Mouse (Mus musculus) bone marrow, adult 2 months (tissue): ENCODE measurements around the gene Smok2a. TPM values are rescaled to one million over a fixed set of nuclear protein-coding genes. Genes with fewer than 3 reads are reported as not detected.
"Not testable (repeated sequence)": the region's sequence is repeated elsewhere in the genome, so short reads cannot be mapped to it uniquely, and the experiment has no call there.

Experiments used
- H3K27ac ChIP-seq: fragments of 200-500 bp; 2 replicates; pipeline ENCODE4 v1.5.1; 2012; ENCODE audit warnings: low read depth, mild to moderate bottlenecking, control low read depth, inconsistent platforms, low read length; ENCODE audit not compliant: control insufficient read depth, poor library complexity, insufficient read depth
- H3K4me1 ChIP-seq: fragments of 200-500 bp; 2 replicates; pipeline ENCODE4 v1.6.1; 2011; ENCODE audit warnings: low read length; ENCODE audit not compliant: control insufficient read depth, insufficient read depth
- H3K4me3 ChIP-seq: fragments of 200-500 bp; replicated peaks from 2 replicates; pipeline ENCODE3; 2011; ENCODE audit warnings: mild to moderate bottlenecking, low read depth, low read length, control low read depth; ENCODE audit not compliant: control insufficient read depth
- WGBS: fragments of 180-500 bp; shearing (Covaris S2); methylation state at CpG from one replicate; pipeline ENCODE4 v1.1.7; 2018; 5-methylcytosine and 5-hydroxymethylcytosine counted together
- polyA plus RNA-seq: library from polyadenylated mRNA; stranded (reverse); fragments of >200 nt; gene quantifications from 2 replicates; pipeline ENCODE4 v1.2.4, GENCODE M21; 2011; ENCODE audit warnings: low replicate concordance; ENCODE audit not compliant: missing spikeins, insufficient read depth, insufficient read length

The Smok2a gene
- polyA plus RNA-seq, 1 experiment, result not detected

DNA sequence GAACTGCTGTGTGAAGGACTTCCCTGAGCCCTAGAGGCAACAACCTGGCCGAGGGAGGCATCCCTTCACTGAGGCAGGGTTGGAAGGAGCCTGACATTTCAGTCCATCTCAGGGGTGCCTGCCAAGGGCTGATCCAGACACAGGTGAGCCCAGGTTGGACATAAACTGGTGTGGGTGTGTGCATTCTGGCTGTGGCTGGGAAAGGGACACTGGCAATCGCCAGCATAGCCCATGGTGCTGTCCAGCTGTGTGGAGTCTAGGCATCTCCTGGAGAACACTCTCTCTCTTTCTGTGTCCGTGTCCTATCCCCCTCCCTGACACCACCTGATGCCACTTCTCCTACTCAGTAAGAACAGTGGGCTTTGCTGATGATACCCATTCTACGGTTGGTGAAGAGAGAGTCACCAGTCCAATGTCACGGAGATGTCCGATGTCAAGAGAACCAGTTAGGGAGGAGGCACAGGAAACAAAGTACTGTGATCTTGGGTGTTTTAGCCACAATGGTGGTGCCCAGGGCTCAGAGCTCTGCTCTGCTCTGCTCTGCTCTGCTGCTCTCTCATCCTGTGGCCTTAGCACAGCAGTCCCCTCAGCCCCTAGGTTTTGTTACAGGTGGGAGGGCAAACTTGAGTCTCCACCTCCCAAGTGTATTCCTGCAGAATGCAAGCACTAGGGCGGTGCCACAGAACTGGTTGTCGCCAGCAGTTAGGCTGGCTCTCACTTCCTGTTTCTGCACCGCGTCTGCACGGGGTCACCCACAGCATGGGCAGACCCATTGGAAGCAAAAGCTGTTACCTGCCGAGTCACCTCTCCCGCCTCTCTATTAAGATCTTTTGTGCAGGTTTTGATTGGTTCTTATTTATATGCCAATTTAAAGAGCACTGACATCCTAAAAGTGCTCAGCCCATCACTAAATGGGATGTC lies 20.1 kb downstream of the Smok2a start:
- not testable (repeated sequence) for H3K27ac ChIP-seq, H3K4me1 ChIP-seq, H3K4me3 ChIP-seq
- WGBS, result 80% methylated on average over 7 of the region's 13 CpGs

DNA sequence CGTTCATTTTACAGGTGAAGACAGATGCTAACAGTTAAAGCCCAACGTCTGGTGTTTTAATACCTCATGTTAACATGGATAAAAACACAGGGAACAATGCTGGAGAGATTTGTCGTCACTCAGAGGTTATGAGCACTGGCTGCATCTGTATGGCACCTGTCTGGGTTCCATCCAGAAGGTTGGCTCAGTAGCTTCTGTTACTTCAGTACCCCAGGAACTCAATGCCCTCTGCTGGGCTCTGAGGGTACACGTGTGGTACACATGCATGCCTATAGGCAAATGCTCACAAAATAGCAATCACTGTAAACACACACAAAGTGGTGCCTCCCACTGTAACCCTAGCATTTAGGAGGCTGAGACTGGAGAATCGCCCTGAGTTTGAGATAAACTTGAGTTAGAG lies 33.8 kb downstream of the Smok2a start:
- 50% methylated on average over 1 of the region's 5 CpGs for WGBS
- not testable (repeated sequence) for H3K27ac ChIP-seq, H3K4me3 ChIP-seq, H3K4me1 ChIP-seq

Other genes starting within 250 kb of the Smok2a start
- 46.2 and 67.4 TPM in 2 replicates for gene Wtap, start 227.0 kb upstream of the Smok2a start, polyA plus RNA-seq
- gene Sod2, start 214.3 kb upstream of the Smok2a start, polyA plus RNA-seq, result 33.4 and 38.2 TPM in 2 replicates
- gene Gpr31b, start 168.9 kb upstream of the Smok2a start, polyA plus RNA-seq, result not detected in 2 replicates
- not detected in 2 replicates for gene Tcp10b, start 160.1 kb upstream of the Smok2a start, polyA plus RNA-seq
- gene Unc93a, start 89.4 kb upstream of the Smok2a start, polyA plus RNA-seq, result not detected in 2 replicates
- gene Smok2b, start 9.1 kb downstream of the Smok2a start, polyA plus RNA-seq, result not detected in 2 replicates
- gene Tcp10c, start 133.4 kb downstream of the Smok2a start, polyA plus RNA-seq, result not detected in 2 replicates